Mouse (Mus musculus): ENCODE data around the gene Ubp1. TPM values are rescaled to one million over a fixed set of nuclear protein-coding genes. Genes with fewer than 3 reads are reported as not detected.
A peak's percentile ranks its signal among the peaks of the same experiment; 100 is the strongest.

Ubp1 gene
- polyA plus RNA-seq, 1 experiment: 96.4 TPM

- H3K4me3 ChIP-seq (ENCODE audit: insufficient read depth, low read length): no peak overlapping the region
- TF ChIP-seq POLR2A (IDR thresholded peaks at IDR 0.05; ENCODE audit: low read depth, low read length): no peak
- TF ChIP-seq CTCF (IDR thresholded peaks at IDR 0.05; ENCODE audit: borderline replicate concordance, insufficient read depth, low read length): no peak
- H3K4me1 ChIP-seq (ENCODE audit: control insufficient read depth, insufficient read depth, low read length): peaks cover 2% of the 10 kb centered on the region; the same call in 1 of the 2 replicates
- no peak overlapping the region for H3K27ac ChIP-seq (ENCODE audit: insufficient read depth, low read length)
Observed at GRCm38 (mm10) chr9:113978656-113979055, 47.9 kb downstream of the Ubp1 start.

- no peak overlapping the region for H3K27ac ChIP-seq (ENCODE audit: insufficient read depth, low read length)
- TF ChIP-seq POLR2A (IDR thresholded peaks at IDR 0.05; ENCODE audit: low read depth, low read length): no peak
- H3K4me1 ChIP-seq (ENCODE audit: control insufficient read depth, insufficient read depth, low read length): peaks cover 2% of the 10 kb centered on the region; the same call in 1 of the 2 replicates
- H3K4me3 ChIP-seq (ENCODE audit: insufficient read depth, low read length): no peak overlapping the region
Observed at GRCm38 (mm10) chr9:113979356-113979755, 48.6 kb downstream of the Ubp1 start.

- Histone ChIP-seq H3K4me1 (ENCODE audit: control insufficient read depth, insufficient read depth, low read length) (peaks cover 2% of the 10 kb centered on the region; the same call in 1 of the 2 replicates), H3K27ac (ENCODE audit: insufficient read depth, low read length) (no peak overlapping the region), H3K4me3 (ENCODE audit: insufficient read depth, low read length) (no peak overlapping the region)
- TF ChIP-seq POLR2A (IDR thresholded peaks at IDR 0.05; ENCODE audit: low read depth, low read length) (no peak), CTCF (IDR thresholded peaks at IDR 0.05; ENCODE audit: borderline replicate concordance, insufficient read depth, low read length) (no peak)
Observed at GRCm38 (mm10) chr9:113981099-113981880, 50.6 kb downstream of the Ubp1 start.

GRCm38 (mm10) chr9:113982451-113982850, 51.7 kb downstream of the Ubp1 start:
- TF ChIP-seq POLR2A (IDR thresholded peaks at IDR 0.05; ENCODE audit: low read depth, low read length) (no peak), CTCF (IDR thresholded peaks at IDR 0.05; ENCODE audit: borderline replicate concordance, insufficient read depth, low read length) (no peak)
- Histone ChIP-seq H3K4me1 (ENCODE audit: control insufficient read depth, insufficient read depth, low read length) (no peaks in the 10 kb centered on the region), H3K4me3 (ENCODE audit: insufficient read depth, low read length) (no peak overlapping the region), H3K27ac (ENCODE audit: insufficient read depth, low read length) (no peak overlapping the region)

GRCm38 (mm10) chr9:113982883-113983670, 52.3 kb downstream of the Ubp1 start:
- Histone ChIP-seq H3K27ac (ENCODE audit: insufficient read depth, low read length) (no peak overlapping the region), H3K4me3 (ENCODE audit: insufficient read depth, low read length) (no peak overlapping the region), H3K4me1 (ENCODE audit: control insufficient read depth, insufficient read depth, low read length) (no peaks in the 10 kb centered on the region)
- TF ChIP-seq CTCF (IDR thresholded peaks at IDR 0.05; ENCODE audit: borderline replicate concordance, insufficient read depth, low read length) (no peak), POLR2A (IDR thresholded peaks at IDR 0.05; ENCODE audit: low read depth, low read length) (no peak)

GRCm38 (mm10) chr9:113984946-113985620, 54.3 kb downstream of the Ubp1 start:
- Histone ChIP-seq H3K27ac (ENCODE audit: insufficient read depth, low read length) (no peak overlapping the region), H3K4me1 (ENCODE audit: control insufficient read depth, insufficient read depth, low read length) (no peaks in the 10 kb centered on the region), H3K4me3 (ENCODE audit: insufficient read depth, low read length) (no peak overlapping the region)
- TF ChIP-seq POLR2A (IDR thresholded peaks at IDR 0.05; ENCODE audit: low read depth, low read length) (no peak), CTCF (IDR thresholded peaks at IDR 0.05; ENCODE audit: borderline replicate concordance, insufficient read depth, low read length) (no peak)

- no peak for TF ChIP-seq POLR2A (IDR thresholded peaks at IDR 0.05; ENCODE audit: low read depth, low read length)
- TF ChIP-seq CTCF (IDR thresholded peaks at IDR 0.05; ENCODE audit: borderline replicate concordance, insufficient read depth, low read length): peak; percentile 74
- H3K27ac ChIP-seq (ENCODE audit: insufficient read depth, low read length): no peak overlapping the region
- H3K4me3 ChIP-seq (ENCODE audit: insufficient read depth, low read length): no peak overlapping the region
- no peaks in the 10 kb centered on the region for H3K4me1 ChIP-seq (ENCODE audit: control insufficient read depth, insufficient read depth, low read length)
Observed at GRCm38 (mm10) chr9:113990547-113991248, 60.0 kb downstream of the Ubp1 start.

GRCm38 (mm10) chr9:113992810-113993209, 62.1 kb downstream of the Ubp1 start:
- Histone ChIP-seq H3K27ac (ENCODE audit: insufficient read depth, low read length) (no peak overlapping the region), H3K4me3 (ENCODE audit: insufficient read depth, low read length) (no peak overlapping the region), H3K4me1 (ENCODE audit: control insufficient read depth, insufficient read depth, low read length) (no peaks in the 10 kb centered on the region)
- TF ChIP-seq POLR2A (IDR thresholded peaks at IDR 0.05; ENCODE audit: low read depth, low read length) (no peak), CTCF (IDR thresholded peaks at IDR 0.05; ENCODE audit: borderline replicate concordance, insufficient read depth, low read length) (no peak)

- H3K27ac ChIP-seq (ENCODE audit: insufficient read depth, low read length): no peak overlapping the region
- TF ChIP-seq POLR2A (IDR thresholded peaks at IDR 0.05; ENCODE audit: low read depth, low read length): no peak
- 0 out of 2 replicates have a peak, but pooled peaks have one; percentile 17 for TF ChIP-seq CTCF (IDR thresholded peaks at IDR 0.05; ENCODE audit: borderline replicate concordance, insufficient read depth, low read length)
- no peaks in the 10 kb centered on the region for H3K4me1 ChIP-seq (ENCODE audit: control insufficient read depth, insufficient read depth, low read length)
Observed at GRCm38 (mm10) chr9:113998311-113998710, 67.6 kb downstream of the Ubp1 start.

More at GRCm38 (mm10) chr9:113998311-113998710, 67.6 kb downstream of the Ubp1 start:
- no peak overlapping the region for H3K4me3 ChIP-seq (ENCODE audit: insufficient read depth, low read length)

All from embryonic fibroblast, embryonic 13.5 days (primary cell).